Mouse (Mus musculus): Measurements from ENCODE around the gene Map2k4.

The Map2k4 gene

DNA sequence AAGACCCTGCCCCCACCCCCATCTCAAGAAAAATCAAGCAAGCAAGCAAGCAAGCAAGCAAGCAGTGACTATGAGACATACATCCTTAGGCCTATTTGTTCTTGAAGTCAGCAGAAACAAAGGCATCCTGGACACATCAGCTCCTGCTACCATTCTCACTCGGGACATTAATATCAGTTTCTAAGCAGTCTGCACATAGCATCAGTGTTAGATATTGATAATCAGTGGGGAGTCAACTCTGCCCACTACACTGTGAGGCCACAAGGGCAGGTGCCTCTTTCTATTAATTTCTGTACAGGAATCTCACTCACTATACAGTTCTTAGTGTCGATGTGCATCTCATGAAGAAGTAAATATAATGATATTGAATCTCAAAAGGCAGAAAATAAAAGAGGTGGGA lies 14.6 kb downstream of the Map2k4 start:
- no peak for DNase-seq

DNA sequence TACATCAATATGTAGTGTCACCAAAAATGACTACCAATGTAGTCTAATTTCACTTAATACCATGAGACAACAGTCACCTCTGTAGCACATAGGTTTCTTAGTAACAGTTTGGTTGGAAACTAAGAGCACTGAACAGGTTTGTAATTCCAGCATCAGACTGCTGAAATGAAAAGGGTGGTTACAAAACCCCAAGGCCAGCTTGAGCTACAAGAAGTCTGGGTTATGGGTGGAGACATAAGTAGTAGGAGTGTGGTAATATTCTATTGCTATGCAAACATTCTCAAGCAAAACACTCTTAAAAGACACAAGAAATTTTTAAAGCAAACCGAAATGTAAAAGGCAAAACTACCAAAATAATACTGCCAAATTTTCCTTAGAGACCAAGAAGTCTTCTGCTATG lies 16.6 kb downstream of the Map2k4 start:
- no peak for DNase-seq

DNA sequence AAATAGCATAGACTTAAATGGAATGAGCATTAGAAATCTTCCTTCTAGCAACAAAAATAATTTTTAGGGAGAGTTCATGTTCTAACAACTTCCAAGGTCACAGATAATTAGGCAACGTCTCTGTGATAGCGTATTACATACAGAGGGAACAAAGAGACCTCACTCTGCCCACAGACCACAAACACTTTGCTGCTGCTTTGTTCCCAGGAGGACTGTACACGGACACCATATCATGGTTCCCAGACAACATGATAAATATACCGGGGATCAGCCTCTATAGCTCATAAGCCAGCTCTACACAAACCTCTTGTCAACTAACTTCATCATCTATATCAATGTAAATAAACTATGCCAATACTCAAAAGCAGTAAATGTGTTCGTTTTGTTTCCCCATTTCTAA lies 18.1 kb downstream of the Map2k4 start:
- no peak for DNase-seq

DNA sequence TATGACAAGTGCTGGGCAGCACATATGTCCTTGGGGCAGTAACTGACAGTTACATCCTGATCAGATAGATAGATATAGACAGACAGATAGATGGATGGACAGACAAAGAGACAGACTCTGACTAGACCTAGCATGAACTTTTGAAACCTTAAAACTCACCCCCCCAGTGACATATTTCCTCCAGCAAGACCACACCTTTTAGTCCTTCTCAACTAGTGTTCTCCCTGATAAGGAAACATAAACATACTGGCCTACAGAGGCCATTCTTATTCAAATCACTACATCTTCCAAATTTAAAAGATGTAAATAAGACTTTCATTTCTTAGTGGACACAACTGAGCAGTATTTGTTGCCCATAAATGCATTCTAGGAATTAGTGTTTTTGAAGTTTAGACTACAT lies 19.7 kb downstream of the Map2k4 start:
- DNase-seq: no peak

DNA sequence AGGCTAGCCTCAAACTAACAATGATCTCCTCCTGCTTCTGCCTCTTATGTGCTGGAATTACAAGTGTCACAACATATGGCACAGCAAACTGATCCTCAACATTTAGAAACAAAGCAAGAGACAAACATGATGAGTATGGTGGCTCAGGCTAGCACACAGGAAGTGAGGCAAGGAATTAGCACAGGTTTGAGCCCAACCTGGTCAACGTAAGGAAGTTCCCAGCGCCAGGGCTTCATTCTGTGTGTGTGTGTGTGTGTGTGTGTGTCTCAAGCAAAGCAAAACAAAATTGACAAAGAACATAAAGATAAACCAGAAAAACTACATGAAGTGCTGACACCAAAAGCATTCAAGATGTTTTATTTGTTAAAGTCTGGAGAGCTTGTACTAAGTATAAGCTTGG lies 27.2 kb downstream of the Map2k4 start:
- no peak for DNase-seq

DNA sequence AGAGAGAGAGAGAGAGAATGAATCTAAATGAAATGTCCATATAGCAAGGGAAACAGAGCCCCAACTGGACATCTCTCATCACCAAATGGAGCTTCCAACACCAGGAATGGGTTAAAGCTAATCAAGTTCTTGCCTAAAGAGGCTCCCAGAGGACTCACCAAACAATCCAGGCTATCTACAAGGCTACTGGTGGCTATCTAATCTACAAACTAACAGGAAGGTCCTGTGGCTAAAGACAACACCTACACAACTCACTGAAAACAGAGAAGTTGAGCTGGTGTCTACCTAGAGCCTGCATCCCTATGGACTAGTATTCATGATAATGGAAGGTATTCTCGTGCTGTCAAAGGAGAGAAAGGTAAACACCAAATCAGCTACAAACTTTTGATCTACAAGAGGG lies 28.7 kb downstream of the Map2k4 start:
- no peak for DNase-seq

DNA sequence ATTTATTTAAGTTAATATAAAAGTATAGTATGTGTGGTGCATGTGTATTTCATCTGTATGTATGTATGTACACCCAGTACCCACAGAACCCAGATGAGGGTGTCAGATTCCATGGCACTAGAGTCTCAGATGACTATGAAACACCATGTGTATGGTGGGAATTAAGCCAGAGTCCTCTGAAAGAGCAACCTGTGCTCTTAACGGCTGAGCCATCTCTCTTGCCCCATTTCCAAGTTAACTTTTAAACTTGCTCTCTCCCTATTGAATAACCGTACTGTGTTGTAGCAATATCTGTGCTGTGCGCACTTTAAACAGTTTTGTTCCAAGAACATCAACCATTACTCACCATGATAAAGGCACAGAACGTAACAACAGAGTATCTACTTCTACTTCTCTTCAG lies 33.9 kb downstream of the Map2k4 start:
- DNase-seq: no peak

DNA sequence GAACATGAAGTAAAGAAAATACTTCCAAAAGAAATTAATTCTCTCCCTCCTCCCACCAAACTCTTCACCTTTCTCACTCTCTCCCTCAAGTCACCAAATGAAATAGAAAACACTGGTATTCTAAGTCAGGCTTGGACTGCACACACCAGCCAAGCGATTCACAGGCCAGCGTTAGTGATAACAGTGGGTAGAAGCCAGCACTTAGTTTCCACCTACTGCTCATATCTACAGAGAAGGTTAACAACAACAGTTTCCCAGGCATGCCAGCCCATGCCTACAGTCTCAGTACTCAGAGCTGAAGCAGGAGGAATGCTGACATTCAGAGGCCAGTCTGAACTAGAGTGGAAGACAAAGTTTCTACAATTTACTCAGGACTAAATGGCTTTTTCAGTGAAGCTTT lies 34.5 kb downstream of the Map2k4 start:
- DNase-seq: no peak

DNA sequence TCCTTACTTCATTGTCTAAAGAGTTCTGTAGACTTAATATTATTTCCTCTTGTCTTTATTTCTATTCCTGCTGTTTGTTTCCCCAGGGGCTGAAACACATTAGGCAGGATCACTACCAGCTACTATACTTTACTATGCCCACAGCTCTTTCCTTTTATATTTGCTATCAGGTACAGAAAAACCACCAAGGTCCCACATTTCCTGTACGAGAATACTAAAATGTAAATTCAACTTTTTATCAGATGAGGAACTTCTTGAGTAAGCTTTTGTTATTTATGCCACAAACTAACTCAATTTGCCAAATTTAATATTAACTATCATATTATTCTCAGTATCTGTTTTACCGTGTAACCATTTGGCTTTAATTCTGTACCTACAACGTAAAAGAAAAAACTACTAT lies 37.6 kb downstream of the Map2k4 start:
- DNase-seq: no peak

DNA sequence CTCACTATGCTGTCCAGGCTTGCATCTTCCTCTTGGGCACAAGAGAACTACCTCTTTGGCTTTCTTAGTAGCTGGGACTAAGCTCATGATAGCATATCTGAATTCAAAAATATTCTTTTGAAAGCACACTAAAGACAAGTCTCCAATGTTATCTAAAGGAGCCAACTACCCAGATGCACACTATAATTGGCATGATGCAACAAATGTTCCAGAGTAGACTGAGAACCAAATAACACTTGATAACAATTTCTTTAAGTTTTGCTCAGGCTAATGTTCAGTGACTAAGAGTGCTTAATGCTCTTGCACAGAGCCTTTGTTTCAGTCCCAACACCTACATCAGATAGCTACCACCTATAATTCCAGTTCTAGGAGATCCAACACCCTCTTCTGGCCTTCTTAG lies 40.7 kb downstream of the Map2k4 start:
- DNase-seq: no peak

DNA sequence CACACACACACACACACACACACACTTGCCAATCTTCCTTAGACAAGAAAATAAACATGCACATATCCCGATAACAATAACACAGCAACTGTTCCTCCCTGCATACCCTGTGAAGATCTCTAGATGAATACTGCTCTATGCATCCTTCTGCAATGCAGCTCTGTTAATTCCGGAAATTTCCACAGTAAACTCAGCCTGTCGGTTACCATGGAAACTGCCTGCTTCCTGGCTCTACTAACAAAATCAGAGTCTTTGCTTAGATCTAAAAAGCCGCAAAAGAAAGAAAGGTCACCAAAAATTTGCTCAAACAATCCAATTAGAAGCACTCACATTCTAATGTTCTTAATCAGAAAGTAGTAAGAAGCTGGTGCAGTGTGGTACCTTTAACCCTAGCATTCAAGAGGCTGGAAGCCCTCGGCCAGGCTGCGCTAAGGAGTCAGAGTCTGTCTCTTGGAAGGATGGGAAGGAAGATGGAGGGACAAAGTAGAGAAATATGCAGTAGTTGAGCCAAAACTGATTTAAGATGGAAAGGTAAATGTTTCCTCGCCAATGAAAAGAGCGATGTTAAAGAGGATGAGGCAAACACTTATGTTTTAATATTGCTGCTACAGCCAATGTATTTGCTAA lies 42.3 kb downstream of the Map2k4 start:
- DNase-seq: no peak

DNA sequence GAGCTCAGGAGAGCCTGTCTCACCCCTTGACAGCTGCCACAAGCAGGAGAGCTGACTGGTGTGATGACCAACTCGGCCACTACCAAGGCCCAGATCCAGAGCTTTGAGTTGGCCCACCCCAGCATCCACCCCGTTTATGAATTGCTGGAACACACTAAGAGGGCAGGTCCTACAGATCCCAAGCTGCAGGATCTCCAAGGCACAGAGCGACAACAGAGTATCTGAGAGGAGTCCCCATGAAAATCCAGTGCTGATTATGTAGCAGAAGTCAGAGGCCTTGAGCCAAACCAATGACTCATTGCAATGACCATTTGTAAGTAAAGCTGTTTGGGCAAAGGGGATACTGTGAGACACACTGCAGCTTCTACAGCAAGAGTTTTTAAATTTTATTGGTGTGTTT lies 44.2 kb downstream of the Map2k4 start:
- no peak for DNase-seq

DNA sequence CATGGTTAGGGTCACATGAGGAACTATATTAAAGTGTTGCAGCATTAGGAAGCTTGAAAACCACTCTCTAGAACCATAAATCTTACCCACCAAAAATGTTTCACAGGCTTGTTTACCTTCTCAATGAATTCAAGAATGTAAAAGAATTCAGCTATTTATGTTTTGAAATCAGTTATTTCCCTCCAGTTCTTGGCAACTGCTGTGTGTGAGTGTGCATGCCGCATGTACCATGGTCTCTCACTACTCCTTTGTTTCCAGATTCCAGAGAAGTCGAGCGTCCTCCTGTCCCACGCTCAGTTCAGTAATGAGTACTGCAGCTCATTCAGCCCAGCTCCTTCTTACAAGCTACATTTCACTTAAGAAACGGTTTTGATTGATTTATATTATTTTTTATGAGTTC lies 47.3 kb downstream of the Map2k4 start:
- no peak for DNase-seq

DNA sequence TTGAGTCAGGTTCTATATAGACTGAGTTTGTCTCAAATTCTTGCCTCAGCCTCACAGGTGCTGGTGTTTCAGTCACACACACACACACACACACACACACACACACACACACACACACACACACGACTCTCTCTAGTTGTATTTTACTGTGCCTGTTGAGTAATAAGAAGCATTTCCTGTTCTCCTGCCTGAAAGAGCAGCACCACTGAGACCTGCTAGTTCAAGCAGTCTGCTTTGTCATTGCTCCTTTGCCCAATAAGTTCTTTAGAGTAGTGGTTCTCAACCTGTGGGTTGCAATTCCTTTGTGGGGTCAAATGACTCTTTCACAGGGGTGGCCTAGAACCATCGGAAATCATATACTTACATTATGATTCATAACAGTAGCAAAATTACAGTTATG lies 47.7 kb downstream of the Map2k4 start:
- DNase-seq: no peak

DNA sequence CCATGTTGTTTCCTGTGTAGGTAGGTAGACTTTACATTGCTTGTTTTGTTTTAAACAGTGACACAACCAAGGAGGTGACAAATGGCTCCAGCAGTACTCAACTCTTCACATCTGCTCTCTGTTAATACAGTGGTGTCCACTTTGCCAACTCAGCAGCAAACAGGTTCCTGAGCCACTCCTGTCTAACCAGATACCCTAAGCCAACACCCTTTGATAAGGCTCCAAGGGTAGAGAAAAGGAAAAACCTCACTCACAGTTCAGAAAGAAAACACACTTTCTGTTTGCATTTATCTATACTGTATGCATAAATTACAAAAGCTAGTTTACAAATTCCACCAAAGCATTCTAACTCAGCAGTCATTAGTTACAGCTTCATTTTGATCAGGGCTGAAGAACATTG lies 48.2 kb downstream of the Map2k4 start:
- no peak for DNase-seq

DNA sequence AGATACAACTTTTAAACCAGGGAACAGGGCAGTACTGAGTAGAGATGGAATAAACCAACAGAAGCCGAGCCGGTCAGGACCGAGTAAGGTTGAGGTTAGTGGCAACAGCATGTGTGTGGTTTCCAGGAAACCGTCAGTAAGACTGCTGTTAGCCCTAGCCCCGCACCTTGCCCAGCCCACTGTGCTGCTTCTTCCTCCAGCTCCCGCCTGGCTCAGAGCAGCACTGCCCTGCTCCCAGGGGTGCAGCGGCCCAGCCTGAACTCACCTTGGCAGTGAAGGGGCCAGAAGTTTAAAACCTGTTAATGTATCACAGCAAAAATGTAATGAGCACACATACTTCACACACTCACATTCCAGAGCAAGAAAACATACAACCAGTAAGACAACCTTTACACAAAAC lies 53.4 kb downstream of the Map2k4 start:
- peak; percentile 27 to 66 for DNase-seq

DNA sequence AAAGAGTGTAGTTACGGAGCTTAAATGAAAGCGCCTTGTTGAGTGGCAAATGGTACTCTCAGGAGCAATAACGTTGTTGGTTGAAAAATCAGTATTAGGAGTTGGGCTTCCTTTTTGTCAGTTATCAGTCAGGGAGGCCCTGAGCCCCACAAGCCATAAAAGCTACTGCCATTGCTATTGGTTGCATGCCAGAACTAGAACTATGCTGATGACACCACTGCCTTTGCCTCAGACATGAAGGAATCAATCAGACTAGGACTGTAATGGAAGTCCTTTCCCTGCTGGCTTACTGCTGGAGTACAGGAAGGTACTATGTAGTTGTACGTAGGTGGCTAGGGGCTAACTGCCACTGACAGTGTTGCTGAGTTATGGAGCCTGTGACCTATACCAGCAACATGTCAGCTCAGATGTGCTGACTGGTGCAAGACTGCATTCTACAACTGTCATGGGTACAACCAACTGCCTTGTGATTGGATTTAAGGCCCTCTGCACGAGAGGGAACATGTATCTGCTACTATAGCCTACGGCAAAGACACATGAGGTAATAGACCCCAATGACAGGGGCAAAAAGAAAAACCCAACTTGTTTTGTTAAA lies 58.4 kb downstream of the Map2k4 start:
- DNase-seq: no peak

DNA sequence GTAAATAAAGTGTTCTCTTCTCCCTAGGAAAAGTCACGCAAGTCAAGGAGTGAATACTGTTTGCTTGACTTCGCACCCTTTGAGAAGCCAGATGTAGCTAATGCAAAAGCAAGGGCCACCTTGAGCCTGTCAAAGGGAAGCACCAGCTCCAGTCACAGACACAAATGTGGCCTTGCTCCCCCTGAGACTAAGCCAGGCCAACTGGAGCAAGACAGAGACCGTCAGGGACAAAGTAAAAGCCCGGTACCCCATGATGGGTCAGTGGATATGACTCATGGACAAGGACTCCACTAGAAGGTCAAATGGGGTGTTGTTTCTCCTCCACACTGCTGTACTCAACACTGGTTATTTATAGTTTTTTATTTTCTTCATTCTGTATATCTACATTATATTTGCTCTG lies 59.2 kb downstream of the Map2k4 start:
- no peak for DNase-seq

DNA sequence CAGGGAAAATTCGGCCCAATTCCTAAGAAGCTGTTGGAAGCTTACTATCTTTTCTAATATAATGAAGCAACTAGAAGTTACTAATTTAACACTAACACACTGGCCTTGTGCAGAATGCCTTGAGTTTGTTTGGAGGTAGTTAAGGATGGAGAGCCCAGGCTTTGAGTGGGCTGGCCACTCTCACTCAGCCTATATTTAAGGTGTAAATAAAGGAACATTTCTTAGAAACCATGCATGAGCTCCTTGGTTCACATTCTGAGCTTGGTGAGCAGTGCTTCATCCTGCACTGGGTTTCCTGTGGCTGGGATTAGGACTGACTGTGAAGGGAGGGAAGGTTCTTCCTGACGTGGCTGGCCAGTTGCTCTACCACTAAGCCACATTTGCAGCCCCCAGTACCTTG lies 64.4 kb downstream of the Map2k4 start:
- no peak for DNase-seq

DNA sequence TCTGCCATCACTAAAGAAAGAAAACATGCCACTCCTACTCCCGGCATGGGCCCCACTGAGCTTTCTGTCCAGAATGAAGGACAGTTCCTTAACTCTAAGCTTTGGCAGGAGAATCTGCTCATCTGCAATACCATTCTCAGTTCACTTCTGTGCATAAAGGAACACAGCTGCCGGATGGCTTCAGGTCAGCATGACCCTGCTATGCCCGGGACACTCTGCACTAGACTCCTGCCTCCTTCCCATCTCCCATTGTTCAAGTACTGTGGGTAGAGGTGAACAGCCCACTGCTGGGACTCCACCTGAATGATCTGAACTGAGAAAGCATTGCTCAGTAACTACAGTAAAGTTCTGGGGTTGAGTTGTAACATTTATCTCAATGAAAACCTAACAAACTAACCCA lies 66.5 kb downstream of the Map2k4 start:
- DNase-seq: no peak

DNA sequence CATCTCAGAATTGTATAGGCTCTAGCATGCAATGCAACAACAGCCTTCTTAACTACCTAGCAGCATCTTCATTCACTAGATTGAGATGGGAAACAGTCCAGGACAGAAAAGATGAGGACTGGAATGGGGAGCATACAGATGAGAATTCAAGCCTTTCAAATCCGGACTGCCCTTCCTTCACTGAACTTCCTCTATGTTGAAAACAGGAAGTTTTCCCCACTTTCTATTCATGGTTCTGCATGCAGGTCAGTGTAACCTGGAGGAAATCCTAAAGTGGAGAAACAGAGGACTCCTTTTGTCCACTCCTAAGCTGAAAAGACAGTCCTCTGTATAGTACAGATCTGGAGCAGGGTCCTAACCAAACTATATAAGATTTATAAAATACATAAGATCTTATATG lies 68.1 kb downstream of the Map2k4 start:
- DNase-seq: no peak

DNA sequence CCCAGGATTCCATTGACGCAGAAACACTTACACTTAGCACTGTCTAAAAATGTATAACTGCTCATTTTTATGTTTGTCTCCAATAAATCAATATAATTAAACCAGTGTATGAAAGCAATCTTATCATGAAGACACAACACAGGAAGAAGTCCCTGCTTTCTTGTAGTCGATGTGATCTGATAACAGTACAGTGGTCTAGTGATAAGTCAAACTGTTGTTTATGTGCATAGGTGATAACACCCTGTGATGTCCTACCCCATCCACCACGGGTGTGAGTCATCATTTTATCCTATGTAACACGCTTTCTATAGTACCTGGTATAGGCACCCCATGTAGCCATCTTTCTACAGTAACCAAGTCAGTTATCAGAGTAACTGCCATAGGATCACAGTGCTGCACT lies 74.3 kb downstream of the Map2k4 start:
- no peak for DNase-seq

DNA sequence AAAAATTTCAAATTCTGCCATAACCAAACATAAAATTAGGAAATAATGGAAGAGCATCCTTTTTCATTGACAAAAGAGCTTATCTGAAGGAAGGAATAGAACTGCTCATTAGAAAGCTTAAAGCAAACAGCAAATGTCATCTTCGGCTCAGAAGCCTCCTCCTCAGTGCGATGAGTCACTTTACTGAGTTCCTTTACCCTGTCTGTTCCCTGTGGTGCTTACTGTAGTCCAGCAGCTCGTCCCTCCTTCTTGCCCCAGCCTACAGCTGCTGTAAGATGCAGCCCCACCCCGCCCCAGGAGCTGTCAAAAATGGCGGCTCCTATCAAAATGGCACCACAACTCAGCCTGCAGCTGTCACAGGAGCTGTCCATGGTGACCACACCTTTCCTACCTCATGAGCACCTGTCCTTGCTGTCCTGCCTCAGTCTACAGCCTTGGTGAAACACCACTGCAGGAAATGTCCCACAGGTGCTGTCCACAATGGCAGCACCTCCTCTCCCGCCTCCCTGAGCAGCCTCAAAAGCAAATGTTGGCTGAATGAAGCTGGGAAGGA lies 75.3 kb downstream of the Map2k4 start:
- DNase-seq: no peak

DNA sequence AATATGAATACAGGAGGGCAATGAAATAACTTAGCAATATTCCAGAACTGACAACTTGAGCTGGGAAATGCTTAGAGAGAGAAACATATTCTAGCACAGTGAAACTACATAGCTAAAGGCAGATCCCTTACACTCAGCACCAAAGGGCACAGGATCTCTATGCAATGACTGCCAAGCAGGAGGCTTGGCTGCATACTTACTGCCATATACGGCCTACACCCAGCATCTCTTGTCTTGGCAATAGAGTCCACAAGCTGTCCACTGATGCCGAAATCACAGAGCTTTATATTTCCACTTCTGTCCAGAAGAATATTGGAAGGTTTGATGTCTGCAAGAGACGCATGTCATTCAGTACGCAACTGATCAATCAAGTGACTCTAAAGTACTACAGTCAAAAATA lies 81.3 kb downstream of the Map2k4 start:
- DNase-seq: no peak

DNA sequence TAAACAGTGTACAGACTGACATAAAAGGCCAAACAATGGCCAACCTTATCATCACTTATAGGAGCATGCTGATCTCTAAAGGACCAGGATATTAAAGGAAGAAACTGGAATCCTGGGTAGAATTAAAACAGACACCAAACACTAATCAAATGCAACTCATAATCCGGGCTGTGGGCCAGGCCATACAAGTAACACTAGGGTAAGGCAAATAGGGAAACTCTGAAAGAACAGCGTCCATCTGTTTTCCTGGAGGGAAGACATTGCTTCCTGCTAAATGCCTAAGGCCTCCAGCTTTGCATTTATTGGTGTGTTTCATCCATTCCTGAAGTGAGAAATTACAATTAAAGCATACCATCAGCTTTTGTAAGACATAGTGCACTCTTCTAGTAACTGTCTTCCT lies 81.9 kb downstream of the Map2k4 start:
- DNase-seq: no peak
